Mouse (Mus musculus) frontal cortex, postnatal 10 days (tissue): ENCODE data around the gene Cd207.

Experiments
- DNase-seq, 2 experiments: peaks; one replicate each; pipeline ENCODE4 v3.0.0; 2022; ENCODE audit warnings: low spot score in 2 of 2, mixed read lengths in 1 of 2

The Cd207 gene

GRCm38 (mm10) chr6:83677757-83678156, at the start of gene Cd207:
Gene Cd207 (minus strand): TSS chr6:83677857.
- DNase-seq: no peak

GRCm38 (mm10) chr6:83727178-83727577, 49.5 kb upstream of the Cd207 start:
- no peak for DNase-seq

GRCm38 (mm10) chr6:83722526-83722925, 44.9 kb upstream of the Cd207 start:
- DNase-seq: no peak

- DNase-seq: no peak
Measured at GRCm38 (mm10) chr6:83717026-83717425, 39.4 kb upstream of the Cd207 start.

- no peak for DNase-seq
Measured at GRCm38 (mm10) chr6:83715461-83716196, 38.0 kb upstream of the Cd207 start.

GRCm38 (mm10) chr6:83714221-83715123, 36.8 kb upstream of the Cd207 start:
- no peak for DNase-seq

GRCm38 (mm10) chr6:83713271-83714136, 35.8 kb upstream of the Cd207 start:
- no peak for DNase-seq

- DNase-seq: no peak
Measured at GRCm38 (mm10) chr6:83711725-83712475, 34.2 kb upstream of the Cd207 start.

GRCm38 (mm10) chr6:83711067-83711675, 33.5 kb upstream of the Cd207 start, which contains the start of gene Vax2:
Gene Vax2 (plus strand): TSS chr6:83711264.
- DNase-seq: no peak

GRCm38 (mm10) chr6:83710361-83711066, 32.9 kb upstream of the Cd207 start:
- no peak for DNase-seq

GRCm38 (mm10) chr6:83707738-83708510, 30.3 kb upstream of the Cd207 start:
- DNase-seq: no peak

- no peak for DNase-seq
Measured at GRCm38 (mm10) chr6:83704701-83705100, 27.0 kb upstream of the Cd207 start.

GRCm38 (mm10) chr6:83704294-83704693, 26.6 kb upstream of the Cd207 start:
- no peak for DNase-seq

GRCm38 (mm10) chr6:83703722-83704078, 26.0 kb upstream of the Cd207 start:
- no peak for DNase-seq

GRCm38 (mm10) chr6:83703000-83703721, 25.5 kb upstream of the Cd207 start:
- DNase-seq: no peak

- no peak for DNase-seq
Measured at GRCm38 (mm10) chr6:83702146-83702999, 24.7 kb upstream of the Cd207 start.

GRCm38 (mm10) chr6:83701001-83701400, 23.3 kb upstream of the Cd207 start:
- no peak for DNase-seq

GRCm38 (mm10) chr6:83699971-83700370, 22.3 kb upstream of the Cd207 start:
- DNase-seq: no peak
